Mouse (Mus musculus) lung, postnatal 0 days (tissue): ENCODE data around the gene Calm4. TPM values are rescaled to one million over a fixed set of nuclear protein-coding genes. Genes with fewer than 3 reads are reported as not detected.

Source experiments
- ATAC-seq: fragments of 200-750 bp; cut with Nextera tagmentation; 2 replicates; pipeline ENCODE4 v1.8.0; 2017; ENCODE audit warnings: moderate library complexity
- DNase-seq: peaks from one replicate; pipeline ENCODE4 v3.0.0-alpha.2; 2016; ENCODE audit warnings: low spot score
- H3K27ac ChIP-seq: fragments of 300-500 bp; sonication (generic); 2 replicates; pipeline ENCODE4 v1.5.1; 2014; ENCODE audit warnings: antibody characterized with exemption, mild to moderate bottlenecking, low read length, mixed read lengths
- H3K27me3 ChIP-seq: fragments of 300-500 bp; sonication (generic); replicated peaks from 2 replicates; pipeline ENCODE4 v1.6.1; 2014; ENCODE audit warnings: low read length, mixed read lengths; ENCODE audit not compliant: insufficient read depth
- H3K36me3 ChIP-seq: fragments of 300-500 bp; sonication (generic); 2 replicates; pipeline ENCODE4 v1.6.1; 2014; ENCODE audit warnings: low read length, mixed read lengths; ENCODE audit not compliant: insufficient read depth
- H3K4me1 ChIP-seq: fragments of 300-500 bp; sonication (generic); 2 replicates; pipeline ENCODE4 v1.6.1; 2014; ENCODE audit warnings: antibody characterized with exemption, low read depth, low read length, mixed read lengths; ENCODE audit not compliant: insufficient read depth
- H3K4me2 ChIP-seq: fragments of 300-500 bp; sonication (generic); replicated peaks from 2 replicates; pipeline ENCODE4 v1.6.1; 2014; ENCODE audit warnings: low read depth, mild to moderate bottlenecking, low read length, moderate library complexity, mixed read lengths
- H3K4me3 ChIP-seq: fragments of 300-500 bp; sonication (generic); 2 replicates; pipeline ENCODE4 v1.5.1; 2014; ENCODE audit warnings: low read depth, low read length
- H3K9ac ChIP-seq: fragments of 300-500 bp; sonication (generic); replicated peaks from 2 replicates; pipeline ENCODE4 v1.6.1; 2014; ENCODE audit warnings: low read depth, mild to moderate bottlenecking
- H3K9me3 ChIP-seq: fragments of 300-500 bp; sonication (generic); 2 replicates; pipeline ENCODE4 v1.6.1; 2016; ENCODE audit warnings: low read length, mixed read lengths
- CTCF ChIP-seq: IDR thresholded peaks from 2 replicates; pipeline ENCODE4 v1.5.1; 2016; ENCODE audit warnings: antibody characterized with exemption, mild to moderate bottlenecking
- EP300 ChIP-seq: IDR thresholded peaks from 2 replicates; pipeline ENCODE4 v1.6.1; 2016; ENCODE audit warnings: antibody characterized with exemption, mild to moderate bottlenecking, control low read depth
- WGBS: fragments of 180-500 bp; shearing (Covaris S2); extraction: QIAGEN DNeasy Blood & Tissue Kit; methylation state at CpG from one replicate; pipeline ENCODE4 v1.1.7; 2014; 5-methylcytosine and 5-hydroxymethylcytosine counted together
- polyA plus RNA-seq: library from polyadenylated mRNA; unstranded; fragments of >200 nt; fragmentation: Nextera tagmentation; extraction: Ambion mirVana; gene quantifications from 2 replicates; pipeline ENCODE4 v1.2.1, GENCODE M21; 2015

Calm4 gene
- polyA plus RNA-seq, 1 experiment from 2014 or later: not detected

DNA sequence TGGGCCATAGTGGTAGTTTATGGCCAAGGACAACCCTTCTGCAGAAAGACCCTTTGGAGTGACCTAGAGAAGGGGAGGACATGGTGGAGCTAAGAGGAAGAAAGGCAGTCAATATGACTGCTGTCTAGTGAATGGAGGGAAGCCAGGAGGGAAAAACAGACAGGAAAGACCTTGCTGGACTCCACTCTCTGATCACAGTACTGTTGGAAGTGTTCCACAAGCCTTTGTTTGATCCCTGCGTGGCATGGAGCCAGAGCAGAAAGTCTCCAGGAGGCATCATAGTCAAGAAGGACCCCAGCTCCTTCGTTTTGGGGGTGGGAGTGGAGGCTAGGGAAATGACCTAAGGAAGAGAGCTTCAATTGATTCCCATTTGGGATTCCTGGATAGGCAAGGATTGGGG is 32.4 kb upstream of the Calm4 start:
- WGBS: 30% methylated on average over 2 of the region's 2 CpGs
- peak; percentile 18; the same call in 1 of the 2 replicates for ATAC-seq
- H3K9ac ChIP-seq: no peak overlapping the region

DNA sequence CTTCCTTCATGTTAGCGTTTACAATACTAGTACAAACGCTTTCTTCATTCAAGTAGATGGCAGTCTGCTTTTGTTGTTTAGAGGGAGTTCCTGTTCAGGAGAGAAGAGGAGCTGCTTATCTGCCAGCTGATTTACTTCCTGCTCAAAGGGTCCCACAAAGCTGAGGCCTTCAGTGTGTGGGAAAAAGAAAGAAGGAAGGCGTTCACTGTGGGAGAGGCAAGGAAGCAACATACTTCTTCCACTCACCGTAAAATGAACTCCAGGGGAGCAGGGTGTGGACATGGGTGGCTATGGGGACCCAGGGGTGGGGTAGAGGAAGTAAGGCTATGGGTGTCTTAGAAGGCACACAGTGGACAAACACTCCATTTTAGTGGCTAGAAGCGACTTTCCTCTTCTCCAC is 31.9 kb upstream of the Calm4 start:
- no peak for TF ChIP-seq CTCF
- TF ChIP-seq EP300: no peak
- Histone ChIP-seq H3K9me3 (no peaks in the 10 kb centered on the region), H3K27me3 (no peaks in the 10 kb centered on the region), H3K4me2 (no peak overlapping the region), H3K36me3 (no peaks in the 10 kb centered on the region), H3K27ac (peak overlapping the region; percentile 64), H3K4me1 (no peaks in the 10 kb centered on the region), H3K9ac (no peak overlapping the region), H3K4me3 (no peak overlapping the region)
- DNase-seq (peak; percentile 57), ATAC-seq (peak; percentile 59; the same call in 1 of the 2 replicates)
- WGBS: 35% methylated on average over 5 of the region's 5 CpGs

More for the DNA sequence above, 32.4 kb upstream of the Calm4 start:
- Histone ChIP-seq H3K27me3 (no peaks in the 10 kb centered on the region), H3K4me3 (no peak overlapping the region), H3K9me3 (no peaks in the 10 kb centered on the region), H3K4me2 (no peak overlapping the region), H3K36me3 (no peaks in the 10 kb centered on the region), H3K27ac (peak overlapping the region; percentile 64), H3K4me1 (no peaks in the 10 kb centered on the region)
- no peak for TF ChIP-seq EP300
- TF ChIP-seq CTCF: no peak
- no peak for DNase-seq

DNA sequence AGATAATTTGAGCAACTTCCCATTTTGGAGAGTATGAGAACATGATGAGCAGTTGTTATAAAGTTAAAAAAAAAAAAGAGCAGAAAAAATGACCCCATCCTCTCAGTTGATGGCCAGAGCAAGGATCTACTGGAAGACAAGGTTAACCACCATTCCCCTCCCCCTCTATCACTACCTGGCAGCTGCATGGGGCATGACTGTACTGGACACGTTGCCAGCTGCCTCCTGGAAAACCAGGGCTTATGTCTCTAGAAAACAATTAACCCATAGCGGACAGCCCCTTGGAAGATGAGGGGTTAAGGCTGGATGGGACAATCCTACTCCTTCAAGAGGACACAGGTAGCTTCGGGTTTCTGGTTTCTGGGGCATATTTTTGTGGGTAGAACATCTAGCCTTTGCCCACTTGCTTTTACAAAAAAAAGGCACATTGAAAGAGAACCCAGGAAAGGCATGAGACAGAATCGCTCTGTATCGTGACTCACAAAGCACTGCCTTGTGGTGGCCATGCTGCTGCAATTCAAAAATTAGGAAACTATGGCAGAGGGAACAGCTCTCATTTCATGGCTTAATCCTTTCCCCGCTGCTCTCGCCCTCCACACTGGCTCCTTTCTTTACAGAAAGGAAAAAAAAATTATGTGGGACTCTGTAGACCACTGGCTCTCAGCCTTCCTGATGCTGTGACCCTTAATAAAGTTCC is 30.3 kb upstream of the Calm4 start:
- Histone ChIP-seq H3K9ac (no peak overlapping the region), H3K36me3 (no peaks in the 10 kb centered on the region), H3K4me3 (no peak overlapping the region), H3K27me3 (no peaks in the 10 kb centered on the region), H3K4me1 (no peaks in the 10 kb centered on the region), H3K4me2 (no peak overlapping the region), H3K9me3 (no peaks in the 10 kb centered on the region), H3K27ac (no peak overlapping the region)
- 72% methylated on average over 7 of the region's 7 CpGs for WGBS
- TF ChIP-seq EP300: no peak
- TF ChIP-seq CTCF: no peak
- DNase-seq (no peak), ATAC-seq (no peak)

DNA sequence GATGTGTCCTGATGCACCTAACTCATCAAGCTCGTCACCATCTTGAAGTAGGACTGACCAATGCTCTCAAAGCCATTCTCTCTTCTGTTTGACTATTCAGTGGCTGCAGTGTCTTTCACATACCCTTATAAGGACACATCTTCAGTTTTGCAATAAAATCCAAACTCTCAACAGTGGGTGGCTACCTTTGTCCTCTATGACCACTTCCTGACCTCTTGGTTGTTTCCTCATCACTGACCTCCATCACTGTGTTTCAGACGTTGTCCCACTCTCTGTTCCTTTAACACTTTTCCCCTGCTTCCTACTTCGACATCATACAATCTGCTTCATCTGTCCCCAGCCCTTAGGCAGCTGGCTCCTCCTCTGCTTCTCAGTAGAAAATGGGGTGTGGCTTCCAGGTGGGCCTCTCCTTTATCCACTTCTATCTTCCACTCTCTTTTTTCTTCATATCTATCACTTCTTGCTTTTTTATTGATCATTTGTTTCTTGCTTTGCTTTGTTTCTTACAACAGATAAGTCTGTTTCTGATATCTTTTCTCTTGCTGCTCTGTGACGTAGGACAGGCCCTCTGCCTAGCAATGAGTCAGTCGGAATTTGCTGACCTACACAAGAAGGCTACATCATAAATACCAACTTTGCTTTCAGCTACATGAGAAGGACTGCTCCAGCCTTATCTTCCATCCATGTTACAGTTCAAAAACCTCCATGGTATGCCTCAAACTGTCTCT is 19.4 kb upstream of the Calm4 start:
- Histone ChIP-seq H3K9me3 (no peaks in the 10 kb centered on the region), H3K4me1 (no peaks in the 10 kb centered on the region), H3K4me2 (no peak overlapping the region), H3K4me3 (no peak overlapping the region), H3K27me3 (no peaks in the 10 kb centered on the region), H3K36me3 (no peaks in the 10 kb centered on the region), H3K27ac (no peak overlapping the region), H3K9ac (no peak overlapping the region)
- 65% methylated on average over 5 of the region's 5 CpGs for WGBS
- no peak for TF ChIP-seq CTCF
- TF ChIP-seq EP300: no peak
- ATAC-seq (peak; percentile 14; the same call in 1 of the 2 replicates), DNase-seq (peak; percentile 20)

DNA sequence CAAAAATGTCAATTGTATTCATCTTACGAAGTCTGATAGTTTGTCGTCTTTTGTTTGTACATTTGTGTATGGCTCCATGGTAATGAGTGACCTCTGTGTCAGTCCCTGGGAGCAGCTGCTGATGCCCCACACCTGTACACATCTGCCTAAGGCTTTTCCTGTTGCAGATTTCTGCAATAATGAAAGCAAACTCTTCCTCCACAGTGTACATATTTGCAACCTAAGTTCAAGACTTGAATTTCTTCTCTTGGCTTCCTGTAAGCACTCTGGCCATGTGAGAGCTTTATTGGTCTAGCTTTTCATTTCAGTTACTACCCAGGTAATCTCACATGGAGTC is 18.8 kb upstream of the Calm4 start:
- ATAC-seq (no peak), DNase-seq (no peak)

DNA sequence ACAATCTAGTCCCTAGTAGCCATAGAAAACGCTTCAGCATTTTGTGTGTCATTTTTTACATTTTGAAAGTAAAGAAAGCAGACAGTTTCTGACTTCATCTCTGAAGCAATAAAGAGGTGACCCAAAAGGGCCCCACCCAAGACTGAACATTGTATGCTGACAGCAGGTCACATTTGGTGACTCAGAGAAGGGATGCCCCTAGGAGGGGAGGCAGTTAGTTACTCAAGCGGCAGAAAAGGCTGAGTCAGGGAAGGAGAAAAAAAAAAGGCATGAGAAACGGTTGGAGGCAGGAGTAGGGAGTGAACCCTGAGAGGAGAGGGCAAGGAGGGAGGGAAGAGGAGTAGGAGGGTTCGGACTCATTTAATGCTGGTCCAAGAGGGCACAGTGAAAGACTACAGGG is 15.5 kb upstream of the Calm4 start:
- TF ChIP-seq EP300: 0 out of 2 replicates have a peak, but pooled peaks have one; percentile 17
- no peak for TF ChIP-seq CTCF
- DNase-seq (peak; percentile 39), ATAC-seq (peak; percentile 55)
- Histone ChIP-seq H3K9me3 (no peaks in the 10 kb centered on the region), H3K9ac (no peak overlapping the region), H3K4me3 (no peak overlapping the region), H3K27me3 (no peaks in the 10 kb centered on the region), H3K4me1 (no peaks in the 10 kb centered on the region), H3K4me2 (no peak overlapping the region), H3K36me3 (no peaks in the 10 kb centered on the region), H3K27ac (no peak overlapping the region)
- 64% methylated on average over 4 of the region's 4 CpGs for WGBS

More for the DNA sequence above, 18.8 kb upstream of the Calm4 start:
- Histone ChIP-seq H3K36me3 (no peaks in the 10 kb centered on the region), H3K27ac (no peak overlapping the region), H3K9ac (no peak overlapping the region), H3K27me3 (no peaks in the 10 kb centered on the region), H3K4me3 (no peak overlapping the region), H3K9me3 (no peaks in the 10 kb centered on the region), H3K4me1 (no peaks in the 10 kb centered on the region), H3K4me2 (no peak overlapping the region)
- TF ChIP-seq EP300 (no peak), CTCF (no peak)
- WGBS: 63% methylated on average over 2 of the region's 2 CpGs
